Mouse (Mus musculus): ENCODE measurements around the gene Adgrl3. TPM values are rescaled to one million over a fixed set of nuclear protein-coding genes. Genes with fewer than 3 reads are reported as not detected.

The Adgrl3 gene
- total and polyA plus RNA-seq, 3 experiments = not detected

- TF ChIP-seq SMC3 (IDR thresholded peaks at IDR 0.05; ENCODE audit: low read depth, low read length) (no peak), GATA1 (IDR thresholded peaks at IDR 0.05; ENCODE audit: low read depth, low read length) (no peak), POLR2A (IDR thresholded peaks at IDR 0.05; ENCODE audit: control insufficient read depth in 1 of 2, insufficient read depth in 1 of 2, low read depth in 1 of 2, low read length in 2 of 2, poor library complexity in 1 of 2) (no peak)
- H3K79me2 ChIP-seq (ENCODE audit: control insufficient read depth, insufficient read depth, low read length, poor library complexity) = no peaks in the 10 kb centered on the region
- no peak overlapping the region for H3K9ac ChIP-seq (ENCODE audit: control insufficient read depth, low read depth, low read length, poor library complexity, severe bottlenecking)
- H3K4me1 ChIP-seq (ENCODE audit: control insufficient read depth in 1 of 2, insufficient read depth in 2 of 2, low read length in 2 of 2) = no peaks in the 10 kb centered on the region
- H3K27me3 ChIP-seq (ENCODE audit: control insufficient read depth in 1 of 2, insufficient read depth in 2 of 2, low read length in 2 of 2) = no peaks in the 10 kb centered on the region
- no peaks in the 10 kb centered on the region for H3K9me3 ChIP-seq (replicated peaks; ENCODE audit: insufficient read depth, low read length)
- no peaks in the 10 kb centered on the region for H3K36me3 ChIP-seq (ENCODE audit: control insufficient read depth in 1 of 2, insufficient read depth in 2 of 2, low read length in 2 of 2)
- no peak overlapping the region for H3K27ac ChIP-seq (ENCODE audit: control insufficient read depth, low read depth, low read length)
- DNase-seq (ENCODE audit: low read depth, low spot score) = no peak
- no peak overlapping the region for H3K4me3 ChIP-seq (ENCODE audit: control insufficient read depth in 1 of 2, insufficient read depth in 1 of 2, low read depth in 2 of 2, low read length in 2 of 2)
These were observed 407.5 kb downstream of the Adgrl3 start for GRCm38 (mm10) chr5:81427393-81427792.

DNA sequence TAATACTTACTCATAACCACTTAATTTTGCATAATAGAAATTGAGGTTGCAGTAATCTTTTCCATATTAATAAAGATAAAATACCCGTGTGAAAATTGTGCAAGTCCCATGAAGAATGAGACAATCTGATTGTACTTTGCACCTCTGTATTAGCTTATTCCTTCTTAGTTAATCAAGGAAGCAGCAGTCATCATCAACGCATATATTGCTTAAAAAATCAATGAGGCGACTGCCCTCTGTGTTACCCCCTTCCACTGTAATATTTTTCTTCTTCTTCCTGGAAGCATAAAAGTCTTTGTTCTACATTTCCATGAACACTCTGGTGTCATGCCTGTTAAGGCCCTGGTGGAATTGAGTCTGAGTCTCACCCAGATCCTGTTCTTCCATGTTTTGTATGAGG is 416.4 kb downstream of the Adgrl3 start:
- no peaks in the 10 kb centered on the region for H3K9me3 ChIP-seq (replicated peaks; ENCODE audit: insufficient read depth, low read length)
- TF ChIP-seq RAD21 (IDR thresholded peaks at IDR 0.05; ENCODE audit: low read depth, low read length) (no peak), MAFK (IDR thresholded peaks at IDR 0.05; ENCODE audit: borderline replicate concordance, low read depth, low read length) (no peak), USF1 (IDR thresholded peaks at IDR 0.05; ENCODE audit: low read depth, low read length) (no peak), RCOR1 (IDR thresholded peaks at IDR 0.05; ENCODE audit: low read depth, low read length) (no peak), UBTF (IDR thresholded peaks at IDR 0.05; ENCODE audit: borderline replicate concordance, insufficient read depth, low read depth, low read length) (no peak), POLR2AphosphoS2 (IDR thresholded peaks at IDR 0.05; ENCODE audit: low read length) (no peak), NELFE (IDR thresholded peaks at IDR 0.05; ENCODE audit: low read depth, low read length) (no peak), ZC3H11A (IDR thresholded peaks at IDR 0.05; ENCODE audit: low read depth, low read length) (no peak), POLR2AphosphoS5 (IDR thresholded peaks at IDR 0.05; ENCODE audit: borderline replicate concordance, low read depth, low read length) (no peak), MXI1 (IDR thresholded peaks at IDR 0.05; ENCODE audit: low read depth, low read length) (no peak)
- H3K9ac ChIP-seq (ENCODE audit: control insufficient read depth, low read depth, low read length, poor library complexity, severe bottlenecking) = no peak overlapping the region
- DNase-seq (ENCODE audit: low read depth, low spot score) = no peak
- no peaks in the 10 kb centered on the region for H3K27me3 ChIP-seq (ENCODE audit: control insufficient read depth in 1 of 2, insufficient read depth in 2 of 2, low read length in 2 of 2)
- no peaks in the 10 kb centered on the region for H3K79me2 ChIP-seq (ENCODE audit: control insufficient read depth, insufficient read depth, low read length, poor library complexity)
- H3K4me1 ChIP-seq (ENCODE audit: control insufficient read depth in 1 of 2, insufficient read depth in 2 of 2, low read length in 2 of 2) = no peaks in the 10 kb centered on the region
- no peaks in the 10 kb centered on the region for H3K36me3 ChIP-seq (ENCODE audit: control insufficient read depth in 1 of 2, insufficient read depth in 2 of 2, low read length in 2 of 2)
- no peak overlapping the region for H3K27ac ChIP-seq (ENCODE audit: control insufficient read depth, low read depth, low read length)
- H3K4me3 ChIP-seq (ENCODE audit: control insufficient read depth in 1 of 2, insufficient read depth in 1 of 2, low read depth in 2 of 2, low read length in 2 of 2) = no peak overlapping the region

DNA sequence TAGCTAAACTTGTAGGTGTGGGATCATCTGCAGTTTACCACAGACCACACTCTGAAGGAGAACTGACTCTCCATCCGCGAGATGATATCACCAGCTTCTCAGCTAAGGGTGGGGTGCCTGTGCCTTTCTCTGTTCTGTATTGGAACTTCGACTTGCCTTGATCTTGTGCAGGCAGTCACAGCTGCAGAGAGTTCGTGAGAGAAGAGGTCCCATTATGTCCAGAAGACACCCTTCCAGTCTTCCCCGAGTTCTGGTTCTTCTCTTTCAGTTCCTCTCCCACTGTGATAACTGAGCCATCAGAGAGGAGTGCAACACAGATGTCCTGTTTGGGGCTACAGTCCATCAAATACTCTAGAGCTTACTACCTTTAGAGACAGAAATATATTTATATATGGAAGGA is 422.2 kb downstream of the Adgrl3 start:
- Histone ChIP-seq H3K79me2 (ENCODE audit: control insufficient read depth, insufficient read depth, low read length, poor library complexity) (no peaks in the 10 kb centered on the region), H3K9me3 (replicated peaks; ENCODE audit: insufficient read depth, low read length) (no peaks in the 10 kb centered on the region), H3K36me3 (ENCODE audit: control insufficient read depth in 1 of 2, insufficient read depth in 2 of 2, low read length in 2 of 2) (no peaks in the 10 kb centered on the region), H3K27me3 (ENCODE audit: control insufficient read depth in 1 of 2, insufficient read depth in 2 of 2, low read length in 2 of 2) (no peaks in the 10 kb centered on the region), H3K4me3 (ENCODE audit: control insufficient read depth in 1 of 2, insufficient read depth in 1 of 2, low read depth in 2 of 2, low read length in 2 of 2) (no peak overlapping the region), H3K4me1 (ENCODE audit: control insufficient read depth in 1 of 2, insufficient read depth in 2 of 2, low read length in 2 of 2) (no peaks in the 10 kb centered on the region), H3K27ac (ENCODE audit: control insufficient read depth, low read depth, low read length) (no peak overlapping the region), H3K9ac (ENCODE audit: control insufficient read depth, low read depth, low read length, poor library complexity, severe bottlenecking) (no peak overlapping the region)
- no peak for DNase-seq (ENCODE audit: low read depth, low spot score)
- TF ChIP-seq TCF12 (IDR thresholded peaks at IDR 0.05; ENCODE audit: low read depth, low read length) = no peak
- TF ChIP-seq HCFC1 (IDR thresholded peaks at IDR 0.05; ENCODE audit: low read depth, low read length) = no peak
- no peak for TF ChIP-seq EP300 (IDR thresholded peaks at IDR 0.05; ENCODE audit: low read depth in 1 of 2, low read length in 2 of 2)
